Mouse (Mus musculus) C2C12 (cell line): ENCODE results near the gene Phtf2.

Source experiments
- CTCF ChIP-seq: IDR thresholded peaks from one replicate; pipeline ENCODE4 v1.5.1; 2011; ENCODE audit not compliant: control insufficient read depth, insufficient read depth, insufficient read length
- MAX ChIP-seq: IDR thresholded peaks from one replicate; pipeline ENCODE4 v1.6.1; 2011; ENCODE audit warnings: mild to moderate bottlenecking, control low read depth
- USF1 ChIP-seq: IDR thresholded peaks from one replicate; pipeline ENCODE4 v1.6.1; 2011; ENCODE audit warnings: low read depth, mild to moderate bottlenecking, control low read depth, moderate library complexity

DNA sequence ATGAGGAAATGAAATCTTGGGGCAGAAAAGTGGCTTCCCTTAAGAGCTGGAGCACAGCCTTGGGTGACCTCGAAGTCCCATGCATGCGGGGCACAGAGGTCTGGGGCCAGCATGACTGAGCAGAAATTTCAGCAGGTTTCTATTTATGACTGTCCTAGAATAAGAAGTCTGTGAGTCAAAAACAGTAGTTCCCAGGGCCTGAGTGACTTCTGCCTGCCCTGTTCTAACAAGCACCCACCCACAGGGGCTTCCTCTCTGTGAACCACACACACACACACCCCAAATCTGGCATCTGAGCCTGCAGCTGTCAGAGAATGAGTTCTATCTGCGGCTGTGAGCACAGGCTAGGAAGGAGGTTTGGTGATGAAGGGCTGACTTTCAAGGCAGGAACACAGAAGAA, 132.4 kb downstream of the Phtf2 start:
- no peak for TF ChIP-seq CTCF
- TF ChIP-seq MAX: no peak
- TF ChIP-seq USF1: no peak
